Mouse (Mus musculus) liver, embryonic 15.5 days (tissue): ENCODE results near the gene H1fnt. TPM values are rescaled to one million over a fixed set of nuclear protein-coding genes. Genes with fewer than 3 reads are reported as not detected.

Source experiments
- ATAC-seq: fragments of 200-750 bp; cut with Nextera tagmentation; 2 replicates; pipeline ENCODE4 v1.8.0; 2017; ENCODE audit warnings: moderate number of reproducible peaks, mild to moderate bottlenecking, moderate library complexity; ENCODE audit not compliant: insufficient read depth
- H3K27ac ChIP-seq: fragments of 300-500 bp; sonication (generic); replicated peaks from 2 replicates; pipeline ENCODE4 v1.5.1; 2015; ENCODE audit warnings: mild to moderate bottlenecking, inconsistent platforms
- H3K27me3 ChIP-seq: fragments of 300-500 bp; sonication (generic); 2 replicates; pipeline ENCODE4 v1.6.1; 2015; ENCODE audit warnings: mild to moderate bottlenecking, inconsistent platforms
- H3K36me3 ChIP-seq: fragments of 300-500 bp; sonication (generic); replicated peaks from 2 replicates; pipeline ENCODE4 v1.6.1; 2015; ENCODE audit warnings: moderate library complexity, mild to moderate bottlenecking, inconsistent platforms
- H3K4me1 ChIP-seq: fragments of 300-500 bp; sonication (generic); replicated peaks from 2 replicates; pipeline ENCODE4 v1.6.1; 2015; ENCODE audit warnings: inconsistent platforms
- H3K4me2 ChIP-seq: fragments of 300-500 bp; sonication (generic); 2 replicates; pipeline ENCODE4 v1.6.1; 2015; ENCODE audit warnings: moderate library complexity, mild to moderate bottlenecking, inconsistent platforms
- H3K4me3 ChIP-seq: fragments of 300-500 bp; sonication (generic); replicated peaks from 2 replicates; pipeline ENCODE4 v1.5.1; 2015; ENCODE audit warnings: mild to moderate bottlenecking, inconsistent platforms
- H3K9ac ChIP-seq: fragments of 300-500 bp; sonication (generic); 2 replicates; pipeline ENCODE4 v1.6.1; 2015; ENCODE audit warnings: moderate library complexity, mild to moderate bottlenecking, inconsistent platforms
- H3K9me3 ChIP-seq: fragments of 300-500 bp; sonication (generic); replicated peaks from 2 replicates; pipeline ENCODE4 v1.6.1; 2016; ENCODE audit warnings: inconsistent platforms
- WGBS: fragments of 180-500 bp; shearing (Covaris S2); methylation state at CpG from one replicate; pipeline ENCODE4 v1.1.7; 2015; ENCODE audit warnings: mixed read lengths; ENCODE audit not compliant: insufficient replicate concordance; 5-methylcytosine and 5-hydroxymethylcytosine counted together
- polyA plus RNA-seq: library from polyadenylated mRNA; unstranded; fragments of >200 nt; fragmentation: Nextera tagmentation; extraction: Ambion mirVana; gene quantifications from 2 replicates; pipeline ENCODE4 v1.2.1, GENCODE M21; 2015

The H1fnt gene
- polyA plus RNA-seq, 1 experiment from 2014 or later: not detected

DNA sequence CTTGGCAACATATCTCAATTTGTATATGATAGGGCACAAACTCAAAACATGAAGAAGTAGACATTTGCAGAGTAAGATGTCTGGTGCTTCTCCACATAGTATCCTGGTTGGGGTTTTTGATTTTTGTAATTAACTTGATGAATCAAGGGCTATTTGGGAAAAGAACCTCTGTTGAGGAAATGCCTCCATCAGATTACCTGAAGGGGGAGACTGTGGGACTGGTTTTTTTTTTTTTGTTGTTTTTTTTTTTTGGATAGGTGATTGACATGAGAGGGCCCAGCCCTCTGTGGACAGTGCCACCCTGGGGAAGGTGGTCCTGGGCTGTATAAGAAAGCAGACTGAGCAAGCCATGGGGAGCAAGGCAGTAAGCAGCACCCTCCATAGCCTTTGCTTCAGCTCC is 34.7 kb downstream of the H1fnt start:
- Histone ChIP-seq H3K4me1 (no peaks in the 10 kb centered on the region), H3K27ac (no peak overlapping the region), H3K4me2 (no peak overlapping the region), H3K4me3 (no peak overlapping the region), H3K36me3 (no peaks in the 10 kb centered on the region), H3K9me3 (no peaks in the 10 kb centered on the region), H3K9ac (no peak overlapping the region), H3K27me3 (no peaks in the 10 kb centered on the region)
- no peak for ATAC-seq

DNA sequence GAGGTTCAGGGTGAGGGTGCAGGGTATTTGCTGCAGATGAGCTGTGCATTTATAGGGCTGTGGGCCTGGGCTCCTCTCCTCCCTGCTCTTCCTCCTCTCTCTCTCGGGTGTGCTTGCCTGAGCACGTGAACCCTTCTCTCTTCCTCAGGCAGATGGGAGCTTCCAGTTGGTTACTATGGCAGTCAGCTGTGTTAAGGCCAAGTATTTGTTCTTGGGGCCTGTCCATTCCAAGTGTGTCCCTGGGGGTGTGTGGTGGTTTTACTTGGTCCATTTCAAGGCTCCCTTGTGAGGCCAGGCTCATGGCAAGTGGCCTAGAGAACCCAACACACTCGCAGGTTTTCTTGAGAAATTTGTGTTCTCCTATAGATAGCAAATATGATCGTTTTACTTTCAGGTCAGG is 36.2 kb downstream of the H1fnt start, which contains the start of the genes Gm44579 and Olfr287:
TSS of gene Gm44579 (minus strand) at position 101 of the 400 bp plus-strand sequence.
TSS of gene Olfr287 (minus strand) at position 180 of the 400 bp plus-strand sequence.
- 44% methylated on average over 4 of the region's 4 CpGs for WGBS

DNA sequence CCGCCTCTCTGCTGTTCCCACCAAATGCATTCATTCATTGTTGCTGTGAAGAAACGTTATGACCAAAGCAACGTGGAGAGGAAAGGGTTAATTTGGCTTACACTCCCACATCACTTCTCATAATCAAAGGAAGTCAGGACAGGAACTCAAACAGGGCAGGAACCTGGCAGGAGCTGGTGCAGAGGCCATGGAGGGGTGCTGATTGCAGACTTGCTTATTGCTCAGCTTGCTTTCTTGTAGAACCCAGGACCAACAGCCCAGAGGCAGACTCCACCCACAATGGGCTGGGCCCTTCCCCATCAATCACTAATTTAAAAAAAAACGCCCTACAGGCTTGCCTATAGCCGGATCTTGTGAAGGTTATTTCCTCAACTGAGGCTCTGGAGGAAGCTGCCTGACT is 43.0 kb downstream of the H1fnt start:
- Histone ChIP-seq H3K9me3 (no peaks in the 10 kb centered on the region), H3K27ac (no peak overlapping the region), H3K27me3 (no peaks in the 10 kb centered on the region), H3K9ac (no peak overlapping the region), H3K4me3 (no peak overlapping the region), H3K36me3 (no peaks in the 10 kb centered on the region), H3K4me1 (no peaks in the 10 kb centered on the region), H3K4me2 (no peak overlapping the region)
- ATAC-seq: no peak
- 27% methylated on average over 5 of the region's 5 CpGs for WGBS

More for the DNA sequence above, 36.2 kb downstream of the H1fnt start, which contains the start of the genes Gm44579 and Olfr287:
- no peak within 1 kb of the TSS for H3K4me3 ChIP-seq
- ATAC-seq: no peak
- H3K9ac ChIP-seq: no peak within 1 kb of the TSS
- no peaks in the 10 kb centered on the region for H3K9me3 ChIP-seq
- H3K36me3 ChIP-seq: no peaks in the 10 kb centered on the region
- no peaks in the 10 kb centered on the region for H3K27me3 ChIP-seq
- H3K4me1 ChIP-seq: no peaks in the 10 kb centered on the region
- no peak within 1 kb of the TSS for H3K4me2 ChIP-seq
- no peak within 1 kb of the TSS for H3K27ac ChIP-seq

DNA sequence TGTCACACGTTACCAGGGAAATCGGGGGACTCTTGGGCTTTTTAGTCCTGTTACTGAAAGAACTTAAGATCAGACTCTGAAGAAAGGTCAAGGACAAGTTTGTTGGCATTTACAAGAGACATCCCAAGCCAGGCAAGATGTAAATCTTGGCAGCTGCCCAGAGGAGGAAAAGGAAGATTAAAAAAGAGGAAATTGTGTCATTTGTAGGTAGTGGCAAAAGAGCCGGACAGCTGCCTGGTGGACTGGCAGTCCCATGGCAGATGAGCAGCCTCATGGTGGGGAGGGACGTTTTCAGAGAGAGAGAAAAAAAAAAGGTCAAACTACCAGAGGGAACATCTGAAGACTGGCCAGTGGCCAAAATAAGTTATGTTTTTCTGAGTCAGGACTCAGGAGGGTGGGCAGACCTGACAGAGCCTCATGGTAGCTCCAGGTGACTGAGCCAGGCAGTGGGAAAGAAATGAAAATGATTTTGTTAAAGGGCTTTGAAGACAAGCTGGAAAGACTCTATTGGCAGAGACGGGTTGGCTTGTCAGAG is 43.7 kb downstream of the H1fnt start:
- Histone ChIP-seq H3K36me3 (no peaks in the 10 kb centered on the region), H3K4me2 (no peak overlapping the region), H3K4me3 (no peak overlapping the region), H3K27me3 (no peaks in the 10 kb centered on the region), H3K9me3 (no peaks in the 10 kb centered on the region), H3K9ac (no peak overlapping the region), H3K27ac (no peak overlapping the region), H3K4me1 (no peaks in the 10 kb centered on the region)
- ATAC-seq: no peak
- WGBS: 41% methylated on average over 5 of the region's 5 CpGs

DNA sequence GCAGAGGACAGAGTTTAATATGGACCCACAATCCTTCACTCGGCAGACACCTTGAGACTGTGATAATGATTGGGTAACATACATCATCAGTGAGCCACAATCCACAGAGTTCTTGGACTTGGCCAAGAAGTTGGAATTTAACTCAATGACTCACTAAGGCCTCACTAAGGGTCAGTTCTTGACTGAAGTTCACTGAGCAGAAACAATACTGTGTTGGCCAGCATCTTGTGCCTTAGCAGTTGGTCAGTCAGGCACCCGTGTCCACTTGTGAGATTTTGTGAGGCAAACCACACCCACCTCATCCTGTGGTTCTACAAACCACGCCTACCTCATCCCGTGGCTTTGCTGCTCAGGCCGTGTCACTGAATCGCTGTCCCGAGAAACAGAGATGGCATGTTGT is 47.4 kb downstream of the H1fnt start:
- H3K9me3 ChIP-seq: no peaks in the 10 kb centered on the region
- WGBS: 41% methylated on average over 7 of the region's 7 CpGs
- H3K4me2 ChIP-seq: no peak overlapping the region
- H3K36me3 ChIP-seq: no peaks in the 10 kb centered on the region
- ATAC-seq: no peak
- H3K9ac ChIP-seq: no peak overlapping the region
- H3K4me1 ChIP-seq: no peaks in the 10 kb centered on the region
- H3K27me3 ChIP-seq: no peaks in the 10 kb centered on the region
- no peak overlapping the region for H3K4me3 ChIP-seq
- no peak overlapping the region for H3K27ac ChIP-seq

Other genes starting within 250 kb of the H1fnt start
- 22.2 and 24.3 TPM in 2 replicates for gene Pfkm, start 164.7 kb downstream of the H1fnt start, polyA plus RNA-seq
- 13.7 and 14.8 TPM in 2 replicates for gene Senp1, start 163.5 kb downstream of the H1fnt start, polyA plus RNA-seq
- gene Asb8, start 91.7 kb downstream of the H1fnt start, polyA plus RNA-seq: 20.4 and 23.8 TPM in 2 replicates
- gene Ccdc184, start 90.1 kb downstream of the H1fnt start, polyA plus RNA-seq: 0.06 TPM in 1 of 2 replicates, not detected in the other
- not detected in 2 replicates for gene Olfr288, start 61.8 kb downstream of the H1fnt start, polyA plus RNA-seq
- not detected in 2 replicates for gene Gm44579, start 36.3 kb downstream of the H1fnt start, polyA plus RNA-seq
- gene Olfr287, start 36.2 kb downstream of the H1fnt start, polyA plus RNA-seq: not detected in 2 replicates
- not detected in 2 replicates for gene Olfr286, start 22.8 kb downstream of the H1fnt start, polyA plus RNA-seq
- 0.08 TPM in 2 replicates for gene Zfp641, start 38.9 kb upstream of the H1fnt start, polyA plus RNA-seq
- not detected in 2 replicates for gene Olfr285, start 60.1 kb upstream of the H1fnt start, polyA plus RNA-seq
- gene Olfr284, start 83.7 kb upstream of the H1fnt start, polyA plus RNA-seq: not detected in 2 replicates
- not detected in 2 replicates for gene Olfr283, start 123.7 kb upstream of the H1fnt start, polyA plus RNA-seq
- gene Olfr282, start 173.9 kb upstream of the H1fnt start, polyA plus RNA-seq: not detected in 2 replicates
- not detected in 2 replicates for gene Olfr281, start 195.3 kb upstream of the H1fnt start, polyA plus RNA-seq
- gene OR5BS1P, start 212.6 kb upstream of the H1fnt start, polyA plus RNA-seq: not detected in 2 replicates
- not detected in 2 replicates for gene Lalba, start 225.4 kb upstream of the H1fnt start, polyA plus RNA-seq
- not detected in 2 replicates for gene Olfr279, start 235.1 kb upstream of the H1fnt start, polyA plus RNA-seq